Mouse (Mus musculus) left cerebral cortex, adult 18-20 months (tissue): ENCODE data around the gene Siah1b. TPM values are rescaled to one million over a fixed set of nuclear protein-coding genes. Genes with fewer than 3 reads are reported as not detected.

Source experiments
- DNase-seq, 2 experiments: peaks; one replicate each; pipeline ENCODE4 v3.0.0; 2021 to 2022; ENCODE audit warnings: low spot score in 2 of 2, mixed read lengths in 1 of 2
- long read RNA-seq, 2 experiments: library from polyadenylated mRNA; stranded (forward); transcript quantifications; one replicate each; pipeline ENCODE4 v2.0.0; 2021
- total RNA-seq, 2 experiments: library from RNA; stranded (reverse); gene quantifications; 2 replicates each; pipeline ENCODE4 v1.2.3; 2021

Siah1b gene
- 1 to 10 TPM; 9.5 to 9.9 TPM for total RNA-seq
- long read RNA-seq, experiment 1, transcript Siah1b-203 (4 exons, 803 nt): major isoform, 18 of 19 reads
- long read RNA-seq, experiment 1, partial matches to known transcripts: 0 of 19 reads
- long read RNA-seq, experiment 1, other reads (novel, unspliced or antisense): 0 of 19 reads
- long read RNA-seq, experiment 2, transcript Siah1b-203 (4 exons, 803 nt): major isoform, 11 of 11 reads
- long read RNA-seq, experiment 2, partial matches to known transcripts: 0 of 11 reads
- long read RNA-seq, experiment 2, other reads (novel, unspliced or antisense): 0 of 11 reads

DNA sequence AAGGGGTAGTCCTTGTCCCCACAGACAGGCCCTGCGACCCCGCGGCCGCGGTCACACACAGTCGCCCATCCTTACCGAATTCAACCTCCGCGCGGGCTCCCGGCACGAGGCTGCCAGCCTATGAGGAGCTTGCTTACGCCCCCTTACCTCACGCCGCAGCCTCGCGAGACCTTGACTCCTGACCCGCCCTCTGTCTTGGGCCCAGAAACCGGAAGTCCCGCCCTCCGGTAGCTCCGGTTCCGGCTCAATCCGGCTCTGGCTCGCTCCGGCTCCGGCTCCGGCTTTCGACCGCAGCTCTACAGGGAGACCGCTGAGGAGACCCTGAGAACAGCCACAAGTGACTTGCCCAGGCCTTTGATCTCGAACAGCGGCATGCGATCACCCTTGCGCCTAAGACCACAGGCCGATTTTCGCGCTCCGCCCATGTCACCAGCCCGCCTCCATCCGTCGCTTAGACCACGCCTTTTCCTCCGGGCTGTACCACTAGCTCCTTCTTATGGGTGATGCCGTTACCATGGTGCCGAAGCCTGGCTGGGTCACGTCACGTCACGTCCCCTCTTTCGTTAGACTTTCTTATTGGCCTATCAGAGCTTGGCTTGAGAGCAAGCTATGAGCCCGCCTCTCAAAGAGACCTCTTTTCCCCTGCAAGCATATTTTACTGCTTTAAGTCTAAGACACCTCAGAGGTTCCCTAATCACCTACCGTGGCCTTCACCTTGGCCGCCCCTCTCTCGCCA, at the start of gene Siah1b:
Gene Siah1b, minus strand, starts transcription at position 454 of the 736 bp plus-strand sequence.
- DNase-seq: peak; percentile 83 to 88

- no peak for DNase-seq
Measured at GRCm38 (mm10) chrX:164123942-164124341, 47.6 kb upstream of the Siah1b start.

- DNase-seq: no peak
Measured at GRCm38 (mm10) chrX:164113744-164114143, 37.5 kb upstream of the Siah1b start.

- no peak for DNase-seq
Measured at GRCm38 (mm10) chrX:164111146-164111545, 34.9 kb upstream of the Siah1b start.

GRCm38 (mm10) chrX:164102656-164103055, 26.4 kb upstream of the Siah1b start:
- DNase-seq: no peak

GRCm38 (mm10) chrX:164102198-164102597, 25.9 kb upstream of the Siah1b start:
- DNase-seq: no peak

DNA sequence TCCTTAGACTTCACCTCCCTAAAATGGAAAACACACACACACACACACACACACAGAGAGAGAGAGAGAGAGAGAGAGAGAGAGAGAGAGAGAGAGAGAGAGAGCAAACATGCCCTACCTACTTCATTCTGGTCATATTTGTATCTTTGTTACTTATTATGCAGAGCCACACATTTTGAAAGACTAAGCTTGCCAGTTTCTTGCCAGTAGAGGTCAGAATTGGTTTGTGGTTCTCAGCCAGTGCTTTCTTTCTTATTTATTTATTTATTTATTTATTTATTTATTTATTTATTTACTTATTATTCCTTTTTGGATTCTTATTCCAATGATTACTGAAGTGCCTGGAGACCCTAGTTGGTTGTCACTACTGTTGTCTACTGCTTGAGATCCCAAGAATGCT, 25.2 kb upstream of the Siah1b start:
- DNase-seq: no peak

DNA sequence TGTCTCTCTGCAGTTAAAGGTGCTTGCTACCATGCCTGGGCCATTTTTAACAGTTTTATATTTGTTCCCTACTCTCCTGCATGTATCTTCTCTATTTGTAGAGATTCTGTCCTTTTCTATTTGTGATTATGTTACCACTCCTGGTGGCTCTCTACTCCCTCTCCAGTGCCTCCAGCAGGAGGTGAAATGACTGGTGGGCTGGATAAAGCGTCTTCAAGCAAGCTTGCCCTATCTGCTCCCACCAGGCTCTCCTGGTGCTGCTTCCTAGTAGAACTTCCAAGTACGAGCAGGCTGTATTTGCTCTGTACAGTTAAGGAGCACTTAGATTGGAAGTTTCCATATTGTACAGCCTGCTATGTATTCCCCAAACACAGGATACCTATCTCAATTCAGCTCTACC, 19.5 kb upstream of the Siah1b start:
- no peak for DNase-seq

DNA sequence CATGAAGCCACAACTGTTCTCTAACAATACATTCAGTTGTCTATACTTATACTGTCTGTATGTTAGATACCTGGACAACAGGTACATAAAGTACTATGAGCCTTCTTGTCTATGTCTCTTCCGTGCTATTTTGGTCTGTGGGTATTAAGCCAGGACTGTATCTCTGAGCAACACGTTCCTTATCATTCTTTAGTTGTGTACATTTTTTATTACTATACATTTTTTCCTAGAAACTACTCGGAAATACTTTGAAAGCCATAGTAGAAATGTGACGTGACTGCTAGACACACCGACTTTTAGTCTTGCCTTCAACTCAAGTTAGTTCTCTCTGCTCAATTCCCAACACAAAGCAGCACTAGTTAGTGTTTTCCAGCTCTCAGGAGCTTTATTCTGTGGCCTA, 17.1 kb upstream of the Siah1b start:
- no peak for DNase-seq

GRCm38 (mm10) chrX:164092300-164093169, 16.2 kb upstream of the Siah1b start:
- no peak for DNase-seq

DNA sequence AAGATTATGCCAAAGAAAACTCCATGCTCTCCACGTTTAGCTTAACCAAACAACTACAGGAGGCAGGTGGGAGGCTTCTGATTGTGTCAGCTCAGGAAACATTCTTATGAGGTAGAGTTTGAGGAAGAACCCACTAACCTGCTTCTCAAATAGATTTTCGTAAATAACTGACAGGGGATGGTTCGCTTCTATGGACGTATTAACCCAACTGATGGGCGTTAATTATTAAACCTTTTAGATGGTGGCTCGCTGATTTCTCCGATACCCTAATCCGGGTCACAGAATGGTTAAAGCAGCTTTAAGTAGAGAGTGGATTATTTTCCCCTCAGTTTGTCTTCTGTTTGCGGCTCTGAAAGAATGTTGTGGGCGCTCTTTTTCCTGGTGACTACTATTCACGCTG, 13.6 kb upstream of the Siah1b start:
- no peak for DNase-seq

GRCm38 (mm10) chrX:164088582-164088981, 12.3 kb upstream of the Siah1b start, which contains the start of gene Cltrn:
Gene Cltrn (plus strand): TSS chrX:164088830.
- DNase-seq: no peak

DNA sequence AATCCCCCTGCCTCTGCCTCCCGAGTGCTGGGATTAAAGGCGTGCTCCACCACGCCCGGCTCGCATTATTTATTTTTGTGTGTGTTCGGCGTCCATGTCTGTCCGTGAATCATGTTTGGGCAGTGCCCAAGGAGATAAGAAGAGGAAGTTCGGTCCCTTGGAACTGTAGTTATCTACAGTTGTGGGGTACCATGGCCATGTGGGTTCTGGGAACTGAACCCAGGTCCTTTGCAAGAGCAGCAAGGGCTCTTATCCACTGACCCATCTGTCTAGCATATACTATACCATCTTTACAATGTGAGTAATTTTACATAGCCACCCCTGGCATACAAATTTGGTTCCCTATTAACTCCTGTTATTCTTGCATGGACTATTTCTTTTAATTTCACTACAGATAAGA, 5.7 kb upstream of the Siah1b start:
- no peak for DNase-seq

DNA sequence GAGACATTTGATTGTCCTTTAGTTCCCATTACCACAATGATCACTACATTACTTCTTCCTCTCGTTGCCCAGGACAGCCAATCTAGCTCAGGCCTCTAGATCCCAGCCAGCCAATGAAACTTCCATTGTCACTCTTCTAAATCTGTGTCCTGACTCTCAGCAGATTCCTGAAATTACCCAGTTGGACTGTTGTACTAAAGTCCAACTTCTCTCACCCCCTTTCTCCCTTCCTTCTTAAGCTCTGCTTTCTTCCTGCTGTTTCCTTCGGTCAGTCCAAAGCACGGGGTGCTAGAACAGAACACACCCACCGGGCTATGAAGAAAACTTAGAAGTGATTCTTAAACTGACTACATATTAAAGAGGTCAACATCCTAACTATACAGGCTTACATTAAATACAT, 7.3 kb downstream of the Siah1b start:
- no peak for DNase-seq

DNA sequence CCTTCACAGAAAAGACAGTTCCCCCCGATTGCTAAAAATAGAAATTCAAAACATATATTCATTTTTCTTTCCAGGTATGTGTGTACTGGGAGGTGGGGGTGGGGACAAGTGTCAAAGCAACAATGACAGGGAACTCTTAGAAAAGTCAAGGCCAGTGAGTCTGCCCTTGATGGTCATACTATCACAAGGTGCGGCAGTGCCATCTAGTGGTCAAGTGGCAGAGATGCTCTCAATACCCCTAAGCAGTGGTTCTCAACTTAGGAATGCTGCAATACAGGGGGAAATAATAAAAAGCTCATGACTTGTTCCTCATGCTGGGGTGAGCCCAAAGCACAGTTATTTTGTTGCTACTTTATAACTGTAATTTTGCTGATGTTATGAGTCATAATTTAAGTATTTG, 10.1 kb downstream of the Siah1b start:
- peak; percentile 65 to 68 for DNase-seq

DNA sequence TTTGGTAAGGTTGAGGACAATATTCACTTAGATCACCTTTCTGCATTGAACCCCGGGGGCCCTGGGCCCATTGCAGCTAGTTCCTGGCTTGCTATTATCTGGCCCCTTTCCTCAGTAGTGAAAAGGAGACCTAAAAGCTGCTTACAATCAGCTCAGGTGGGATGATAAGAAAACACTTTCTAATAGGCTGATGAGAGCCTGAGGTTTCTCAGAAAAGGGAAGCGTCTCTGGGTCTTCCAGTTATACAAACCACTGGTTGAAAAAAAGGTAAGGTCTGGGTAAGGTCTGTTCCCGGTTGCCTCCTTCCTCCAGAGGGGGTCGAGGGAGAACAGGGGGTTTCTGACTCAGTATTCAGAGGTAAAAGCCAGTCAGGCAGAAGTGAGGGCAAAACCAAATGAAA, 17.2 kb downstream of the Siah1b start:
- no peak for DNase-seq

GRCm38 (mm10) chrX:164058523-164058922, 17.8 kb downstream of the Siah1b start:
- DNase-seq: no peak

- no peak for DNase-seq
Measured at GRCm38 (mm10) chrX:164055726-164056125, 20.6 kb downstream of the Siah1b start.

- no peak for DNase-seq
Measured at GRCm38 (mm10) chrX:164046736-164047135, 29.6 kb downstream of the Siah1b start.

GRCm38 (mm10) chrX:164042069-164042468, 34.2 kb downstream of the Siah1b start:
- DNase-seq: peak; percentile 40 to 49

DNA sequence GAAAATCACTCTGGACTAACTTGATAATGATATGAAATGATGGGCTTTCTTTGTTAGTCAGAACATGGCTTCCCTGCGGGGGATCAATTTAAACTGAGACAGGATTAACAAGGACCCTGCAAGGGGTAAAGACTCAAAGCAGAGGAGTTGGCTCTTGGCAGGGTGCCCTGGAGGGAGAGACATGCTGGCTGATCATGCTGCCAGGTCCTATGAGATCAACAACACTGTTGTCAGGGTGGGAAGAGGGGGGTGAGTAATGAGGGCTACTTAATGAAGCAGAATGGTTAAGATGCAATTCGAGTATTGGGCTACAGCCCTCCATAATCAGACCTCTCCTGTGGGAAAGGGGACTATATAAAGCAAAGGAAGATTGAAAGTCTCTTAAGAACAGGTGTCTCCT, 37.4 kb downstream of the Siah1b start:
- DNase-seq: no peak

DNA sequence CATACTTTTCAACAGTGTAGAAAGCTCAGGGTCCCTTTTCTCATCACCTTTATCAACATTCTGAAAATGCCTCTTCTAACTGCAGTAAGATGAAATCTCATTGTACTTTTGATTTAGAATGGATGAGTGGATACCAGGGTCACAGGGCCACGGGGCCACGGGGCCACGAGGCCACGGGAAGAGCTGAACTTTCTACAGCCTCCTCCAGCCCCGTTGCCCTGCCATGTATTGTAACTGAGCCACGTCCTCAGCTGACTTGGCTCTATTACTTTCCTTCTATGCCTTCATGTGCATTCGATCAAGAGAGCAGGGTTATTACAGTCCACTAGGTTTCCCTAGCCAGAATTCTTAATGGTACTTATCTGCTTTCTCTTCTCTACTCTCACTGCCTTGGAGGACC, 40.4 kb downstream of the Siah1b start:
- DNase-seq: no peak
